Mouse (Mus musculus): Measurements from ENCODE around the gene Cdh4.
A peak's percentile ranks its signal among the peaks of the same experiment; 100 is the strongest.

Cdh4 gene

GRCm38 (mm10) chr2:179467839-179468445, 25.7 kb downstream of the Cdh4 start:
- DNase-seq (ENCODE audit: low spot score in 2 of 2), result no peak

GRCm38 (mm10) chr2:179476622-179477021, 34.4 kb downstream of the Cdh4 start:
- no peak for DNase-seq (ENCODE audit: low spot score in 2 of 2)

- no peak for DNase-seq (ENCODE audit: low spot score in 2 of 2)
Observed at GRCm38 (mm10) chr2:179480800-179481200, 38.6 kb downstream of the Cdh4 start.

- no peak for DNase-seq (ENCODE audit: low spot score in 2 of 2)
Observed at GRCm38 (mm10) chr2:179481363-179481762, 39.1 kb downstream of the Cdh4 start.

GRCm38 (mm10) chr2:179488526-179489139, 46.4 kb downstream of the Cdh4 start:
- no peak for DNase-seq (ENCODE audit: low spot score in 2 of 2)

GRCm38 (mm10) chr2:179491891-179492290, 49.7 kb downstream of the Cdh4 start:
- DNase-seq (ENCODE audit: low spot score in 2 of 2), result no peak

GRCm38 (mm10) chr2:179494276-179494675, 52.0 kb downstream of the Cdh4 start:
- DNase-seq (ENCODE audit: low spot score in 2 of 2), result peak; percentile 18 to 41

GRCm38 (mm10) chr2:179510439-179510838, 68.2 kb downstream of the Cdh4 start:
- no peak for DNase-seq (ENCODE audit: low spot score in 2 of 2)

GRCm38 (mm10) chr2:179516559-179516958, 74.3 kb downstream of the Cdh4 start:
- DNase-seq (ENCODE audit: low spot score in 2 of 2), result no peak

- no peak for DNase-seq (ENCODE audit: low spot score in 2 of 2)
Observed at GRCm38 (mm10) chr2:179518456-179519032, 76.3 kb downstream of the Cdh4 start.

- no peak for DNase-seq (ENCODE audit: low spot score in 2 of 2)
Observed at GRCm38 (mm10) chr2:179519161-179519560, 76.9 kb downstream of the Cdh4 start.

GRCm38 (mm10) chr2:179519931-179520330, 77.7 kb downstream of the Cdh4 start:
- DNase-seq (ENCODE audit: low spot score in 2 of 2), result no peak

GRCm38 (mm10) chr2:179520941-179521340, 78.7 kb downstream of the Cdh4 start:
- DNase-seq (ENCODE audit: low spot score in 2 of 2), result no peak

- DNase-seq (ENCODE audit: low spot score in 2 of 2), result no peak
Observed at GRCm38 (mm10) chr2:179521444-179521843, 79.2 kb downstream of the Cdh4 start.

- no peak for DNase-seq (ENCODE audit: low spot score in 2 of 2)
Observed at GRCm38 (mm10) chr2:179522141-179522540, 79.9 kb downstream of the Cdh4 start.

- DNase-seq (ENCODE audit: low spot score in 2 of 2), result no peak
Observed at GRCm38 (mm10) chr2:179526976-179527375, 84.7 kb downstream of the Cdh4 start.

GRCm38 (mm10) chr2:179530436-179531040, 88.3 kb downstream of the Cdh4 start:
- no peak for DNase-seq (ENCODE audit: low spot score in 2 of 2)

GRCm38 (mm10) chr2:179533196-179533595, 91.0 kb downstream of the Cdh4 start:
- DNase-seq (ENCODE audit: low spot score in 2 of 2), result no peak

- DNase-seq (ENCODE audit: low spot score in 2 of 2), result no peak
Observed at GRCm38 (mm10) chr2:179533881-179534280, 91.7 kb downstream of the Cdh4 start.

- no peak for DNase-seq (ENCODE audit: low spot score in 2 of 2)
Observed at GRCm38 (mm10) chr2:179535204-179535603, 93.0 kb downstream of the Cdh4 start.

- DNase-seq (ENCODE audit: low spot score in 2 of 2), result no peak
Observed at GRCm38 (mm10) chr2:179536762-179537161, 94.5 kb downstream of the Cdh4 start.

GRCm38 (mm10) chr2:179537390-179537789, 95.2 kb downstream of the Cdh4 start:
- no peak for DNase-seq (ENCODE audit: low spot score in 2 of 2)

All from heart, adult 9 months (tissue).